Mouse (Mus musculus) frontal cortex, postnatal 14 days (tissue): ENCODE measurements at regions not wholly inside any gene's neighbourhood (a gene's known extent, or its start where the extent isn't known, plus 50 kb on each side); places are given as distances from the start of the nearest gene placed in this dataset.
"Not testable (repeated sequence)": the region's sequence is repeated elsewhere in the genome, so short reads cannot be mapped to it uniquely, and the experiment has no call there.

Experiments
- DNase-seq, 2 experiments: peaks; one replicate each; pipeline ENCODE4 v3.0.0; 2022; ENCODE audit warnings: low spot score in 2 of 2

DNA sequence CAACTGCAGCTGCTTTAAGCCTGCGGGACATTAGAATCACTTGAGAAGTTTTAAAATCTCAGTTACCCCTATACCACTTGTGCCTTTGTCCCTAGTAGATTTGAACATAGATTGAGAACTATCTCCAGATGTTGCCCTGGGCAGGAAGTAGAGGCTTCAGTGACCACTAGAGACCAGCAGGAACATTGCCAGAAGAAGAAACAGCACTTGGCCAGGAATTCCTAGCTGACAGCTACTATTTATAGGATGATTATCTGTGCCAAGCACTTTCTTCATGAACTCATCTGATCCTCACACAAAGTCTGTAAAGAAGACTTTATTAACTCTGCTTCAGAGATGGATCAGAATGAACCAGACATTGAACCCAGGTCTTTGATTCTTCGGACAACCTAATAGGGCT is 283.6 kb upstream of the Tmpo start:
- no peak for DNase-seq

DNA sequence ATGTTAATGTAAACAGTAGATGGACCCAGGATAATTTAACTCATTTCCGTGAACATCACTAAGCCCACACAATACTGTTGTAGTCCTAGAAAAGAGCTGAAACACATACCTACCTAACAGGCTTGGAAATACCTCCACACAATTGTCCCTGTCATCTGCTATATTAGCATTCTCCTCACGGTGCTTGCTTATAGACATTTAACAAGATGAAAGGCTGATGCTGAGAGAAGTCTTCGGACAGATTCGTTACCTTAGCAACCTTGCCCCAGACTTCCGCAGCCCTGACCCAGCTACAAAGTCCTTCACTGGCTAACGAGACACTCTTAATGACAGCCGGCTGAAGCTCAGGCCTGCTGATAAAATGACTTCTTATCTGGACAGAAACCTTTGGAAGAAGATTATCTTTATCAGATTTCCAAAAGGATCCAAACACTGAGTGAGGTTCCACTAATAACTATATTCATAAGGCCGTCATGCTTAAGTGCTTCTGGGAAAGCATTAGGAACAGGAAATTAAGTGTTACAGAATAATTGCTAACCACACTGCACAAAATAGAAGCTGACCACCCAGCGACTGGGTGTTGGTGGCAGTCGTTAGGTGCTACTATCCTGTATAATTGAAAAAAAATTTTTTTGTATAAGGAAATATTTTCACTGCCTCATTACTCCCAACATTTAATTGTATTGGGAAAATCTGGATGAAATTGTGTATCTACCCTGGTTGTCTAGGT is 267.0 kb upstream of the Tmpo start:
- DNase-seq = no peak

DNA sequence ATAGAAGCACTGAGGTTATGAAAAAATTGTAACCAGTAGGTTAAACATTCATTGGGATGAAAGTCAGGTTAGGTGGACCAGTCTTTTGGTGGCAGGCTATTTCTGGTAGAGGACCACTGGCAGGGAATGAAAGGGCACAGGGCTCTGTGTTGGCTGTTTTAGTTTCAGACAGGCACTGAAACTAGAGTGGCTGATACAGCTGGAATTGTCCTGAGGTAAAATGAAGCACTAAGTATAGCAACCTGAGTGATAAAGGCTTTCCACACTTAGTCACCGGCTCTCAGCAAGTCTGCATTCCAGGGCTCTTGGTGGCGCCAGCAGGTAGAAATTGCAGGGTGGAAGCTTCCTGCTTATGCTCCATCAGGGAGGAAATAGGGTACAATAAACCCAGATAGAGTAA is 262.2 kb upstream of the Tmpo start:
- no peak for DNase-seq

DNA sequence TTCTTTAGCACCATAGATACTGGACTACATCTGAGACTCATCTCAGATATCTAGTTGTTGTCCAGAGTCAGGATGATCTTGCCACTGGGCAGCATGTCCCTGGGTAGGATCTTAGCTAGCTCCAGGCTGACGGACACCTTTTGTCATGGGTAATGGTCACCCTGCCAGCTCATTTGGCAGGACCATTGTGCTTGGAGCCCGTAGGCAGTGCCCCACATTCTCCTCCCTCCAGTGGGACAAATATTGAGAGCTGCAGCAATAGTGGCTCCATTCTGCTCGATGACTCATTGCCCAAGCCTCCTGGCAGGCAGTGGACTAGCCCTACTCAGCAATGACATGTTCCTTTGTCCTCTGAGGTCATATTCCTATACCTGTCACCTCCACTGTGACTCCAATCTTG is 258.9 kb upstream of the Tmpo start:
- DNase-seq = no peak

DNA sequence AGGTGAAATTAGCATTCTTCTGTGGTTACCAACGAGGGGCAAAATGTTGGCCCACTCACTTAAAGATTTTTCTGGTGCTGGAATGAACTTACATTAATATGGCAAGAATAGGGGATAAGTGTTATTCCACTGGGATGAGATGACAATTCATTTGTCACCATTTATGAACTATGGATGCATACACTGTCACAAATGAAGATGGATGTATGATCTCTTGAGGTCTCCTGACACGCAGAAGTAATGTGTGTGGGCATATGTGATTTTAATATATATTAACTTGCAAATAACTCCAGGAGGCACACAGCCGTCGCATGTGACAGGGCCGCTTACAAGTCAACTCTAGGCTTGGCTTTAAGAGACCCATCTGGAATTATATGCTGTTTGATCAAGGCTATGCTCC is 256.8 kb upstream of the Tmpo start:
- DNase-seq = no peak

DNA sequence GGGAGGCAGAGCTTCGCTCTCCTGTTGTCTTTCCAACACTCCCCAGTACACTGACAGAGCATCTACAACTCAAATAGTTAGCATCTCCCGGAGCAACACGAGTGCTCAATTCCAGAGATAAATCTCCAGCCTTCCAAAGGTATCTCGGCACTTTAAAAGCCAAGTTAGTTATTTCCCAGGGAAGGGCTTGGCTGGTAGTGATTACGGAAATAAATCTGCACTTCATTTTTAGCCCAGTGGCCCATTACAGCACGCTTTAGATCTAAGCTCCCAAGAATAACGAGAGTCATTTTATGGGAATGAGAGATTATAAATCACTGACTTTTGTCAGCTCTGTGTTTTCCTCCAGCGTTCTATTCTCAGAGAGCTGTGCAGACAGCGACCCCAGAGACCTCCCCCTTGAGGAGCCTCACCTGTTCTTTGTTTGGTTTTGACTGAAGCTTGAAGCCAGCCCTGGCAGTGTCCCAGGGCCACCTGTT is 255.0 kb upstream of the Tmpo start:
- DNase-seq = no peak

DNA sequence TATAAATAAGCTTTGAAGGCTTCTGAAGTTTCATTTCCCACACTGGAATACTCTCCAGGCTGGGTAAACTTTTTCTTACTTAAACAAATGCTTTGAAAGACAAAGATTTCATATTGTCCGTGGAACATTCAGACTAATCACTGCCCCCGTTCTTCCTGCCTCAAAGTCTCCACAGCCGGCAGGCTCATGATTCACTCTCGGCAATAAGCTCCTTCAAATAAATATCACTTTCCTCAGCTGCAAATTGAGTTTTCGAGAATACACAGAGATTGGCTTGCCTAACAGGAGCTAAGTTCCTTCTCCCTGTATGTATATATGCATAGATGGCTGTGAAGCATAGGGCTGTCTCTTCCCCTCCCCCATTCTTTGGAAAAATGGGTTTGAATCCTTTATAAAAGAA is 249.2 kb upstream of the Tmpo start:
- no peak for DNase-seq

DNA sequence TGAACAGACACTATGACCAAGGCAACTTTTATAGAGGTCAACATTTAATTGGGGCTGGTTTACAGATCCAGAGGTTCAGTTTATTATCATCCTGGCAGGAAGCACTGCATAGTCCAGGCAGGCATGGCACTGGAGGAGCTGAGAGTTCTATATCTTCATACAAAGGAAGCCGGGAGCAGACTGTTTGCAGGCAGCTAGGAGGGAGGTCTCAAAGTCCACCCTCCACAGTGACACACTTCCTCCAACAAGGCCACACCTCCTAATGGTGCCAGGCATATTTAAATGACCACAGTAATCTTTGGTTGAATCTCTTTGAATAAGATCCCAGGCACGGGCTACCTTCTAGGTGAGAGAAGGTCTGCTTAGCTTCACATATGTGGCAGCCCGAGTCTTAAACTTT is 245.5 kb upstream of the Tmpo start:
- no peak for DNase-seq

DNA sequence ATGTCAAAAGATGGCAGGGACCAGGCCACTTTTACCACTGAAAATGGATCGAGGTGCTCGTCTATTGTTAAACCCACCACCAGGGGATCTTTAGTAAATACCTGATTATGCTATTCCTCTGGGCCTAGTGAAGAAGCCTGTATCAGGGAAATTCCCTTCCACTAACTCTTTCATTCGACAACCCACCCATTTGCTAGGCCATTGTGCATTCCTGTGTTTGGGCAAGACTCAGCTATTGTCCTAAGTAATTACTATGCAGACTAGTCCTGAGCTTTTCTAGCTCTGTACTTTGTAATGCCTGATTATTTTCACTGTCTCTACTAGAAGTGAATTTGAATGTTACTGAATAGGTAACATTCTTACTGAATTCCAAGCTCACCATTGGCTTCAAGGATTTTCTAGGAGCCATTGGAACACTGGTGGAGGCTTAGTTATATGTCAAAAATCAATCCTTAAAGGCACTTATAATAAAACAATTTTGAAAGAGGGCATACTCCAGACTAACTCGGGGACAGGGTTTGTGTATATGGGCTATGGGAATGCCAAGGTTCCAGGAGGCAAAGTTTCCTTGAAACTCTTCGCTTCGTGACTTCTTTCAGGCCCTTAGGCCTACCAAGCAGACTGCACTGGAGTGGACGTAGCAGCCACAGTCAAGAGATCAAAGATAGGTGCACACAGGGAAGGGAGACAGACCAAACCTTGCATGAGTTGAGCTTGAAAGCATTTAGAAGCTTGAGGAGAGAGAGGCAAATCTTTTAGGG is 244.7 kb upstream of the Tmpo start:
- DNase-seq = not testable (repeated sequence)

DNA sequence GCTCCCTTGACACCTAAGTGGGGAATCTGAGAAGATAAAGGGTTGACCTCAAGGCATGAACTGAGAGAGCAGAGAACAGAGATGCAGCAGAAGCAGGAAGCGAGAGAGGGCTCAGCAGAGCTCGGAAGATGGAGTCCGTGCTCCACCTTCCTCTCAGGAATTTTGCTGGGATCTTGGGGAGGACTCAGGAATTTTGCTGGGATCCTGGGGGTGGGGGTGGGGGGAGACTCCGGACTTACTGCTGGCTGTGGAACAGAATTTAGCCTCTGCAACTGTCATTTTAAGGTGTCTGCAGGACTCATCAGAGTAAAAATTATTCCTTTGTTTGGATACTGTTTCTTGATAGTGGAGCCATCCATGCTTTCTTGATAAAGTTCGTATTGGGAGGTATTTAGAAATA is 243.7 kb upstream of the Tmpo start:
- no peak for DNase-seq

DNA sequence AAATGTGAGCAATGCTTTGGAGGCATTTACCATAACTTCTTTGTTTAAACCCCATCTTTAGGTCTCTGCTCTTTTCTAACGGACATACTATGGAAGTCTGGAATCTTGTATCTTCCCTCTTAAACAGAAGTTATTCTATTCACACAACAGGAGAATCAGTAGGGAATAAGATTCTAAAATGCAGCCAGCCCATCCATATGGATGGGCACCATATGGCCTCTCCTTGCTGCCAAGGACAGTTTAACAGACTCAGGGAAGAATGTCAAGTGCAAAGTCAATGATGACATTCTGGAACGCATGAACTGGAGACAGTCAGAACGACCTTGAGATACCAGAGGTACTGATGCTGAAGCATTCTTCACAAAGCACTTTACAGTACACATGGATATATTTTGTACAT is 206.1 kb upstream of the Tmpo start:
- no peak for DNase-seq

DNA sequence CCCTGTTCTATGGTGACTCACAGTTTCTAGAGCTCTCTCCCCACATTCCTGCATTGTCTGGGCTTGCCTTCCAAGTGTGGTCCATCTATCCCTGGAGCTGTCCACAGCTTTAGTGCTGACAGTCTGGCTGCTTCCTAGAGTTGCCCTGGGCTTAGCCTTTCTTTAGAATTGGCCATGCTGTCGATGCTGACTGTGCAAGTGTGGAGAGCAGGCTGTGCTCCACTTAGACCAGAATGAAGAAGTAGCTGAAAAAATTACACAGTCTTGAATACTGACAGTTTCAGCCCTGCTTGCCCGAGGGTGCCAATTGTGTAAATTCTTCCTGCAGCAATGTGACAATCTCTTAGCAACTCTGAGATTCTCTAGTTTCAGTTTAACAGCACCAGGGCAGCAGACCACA is 203.3 kb upstream of the Tmpo start:
- peak; percentile 9 to 13 for DNase-seq

DNA sequence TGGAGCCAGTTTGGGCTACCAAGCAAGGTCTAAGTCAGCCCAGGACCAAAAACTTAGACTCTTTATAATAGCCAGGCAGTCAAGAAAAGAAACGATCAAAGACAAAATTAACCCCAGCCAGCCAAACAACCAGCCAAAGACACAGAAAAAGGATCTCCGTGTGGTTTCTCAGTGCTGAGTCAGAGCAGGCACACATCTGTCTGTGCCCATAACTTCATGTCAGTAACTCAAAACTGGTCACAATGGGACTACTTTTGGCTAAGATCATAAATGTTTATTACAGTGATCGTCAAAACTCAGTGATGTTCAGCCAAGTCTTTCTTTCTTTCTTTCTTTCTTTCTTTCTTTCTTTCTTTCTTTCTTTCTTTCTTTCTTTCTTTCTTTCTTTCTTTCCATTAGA is 195.6 kb upstream of the Tmpo start:
- DNase-seq = no peak

DNA sequence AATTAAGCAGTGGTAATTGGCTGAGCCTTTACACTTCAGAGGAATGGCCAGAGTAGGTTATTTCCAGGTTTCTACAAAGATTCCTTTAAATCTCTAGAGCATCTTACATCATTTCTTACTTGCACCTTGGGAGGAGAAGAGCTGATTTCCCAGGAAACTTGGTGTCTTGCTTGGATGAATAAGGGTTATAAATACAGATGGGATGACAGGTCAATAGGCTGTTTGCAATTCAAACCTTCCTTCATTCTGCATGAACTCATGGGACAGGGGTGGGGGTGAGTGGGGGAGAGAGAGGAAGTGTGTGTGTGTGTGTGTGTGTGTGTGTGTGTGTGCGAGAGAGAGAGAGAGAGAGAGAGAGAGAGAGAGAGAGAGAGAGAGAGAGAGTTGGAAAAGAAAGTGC is 186.4 kb upstream of the Tmpo start:
- DNase-seq = no peak

DNA sequence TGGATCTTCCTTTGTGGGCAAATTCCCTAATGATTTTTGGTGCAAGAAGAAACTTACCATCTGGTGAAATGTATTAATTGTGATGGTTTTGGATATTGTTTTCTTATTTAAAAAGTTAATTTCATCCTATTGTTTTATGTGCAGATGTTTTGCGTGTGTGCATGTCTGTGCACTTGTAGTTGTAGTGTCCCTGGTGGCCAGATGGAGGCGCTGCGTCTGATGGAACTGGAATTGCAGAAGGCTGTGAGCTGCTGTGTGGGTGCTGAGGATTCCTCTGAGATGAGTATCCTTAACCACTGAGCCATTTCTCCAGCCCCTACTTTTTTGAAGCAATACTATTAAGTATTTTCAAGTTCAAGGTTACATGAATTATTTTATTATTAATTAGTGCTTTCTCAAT is 181.5 kb upstream of the Tmpo start:
- no peak for DNase-seq

DNA sequence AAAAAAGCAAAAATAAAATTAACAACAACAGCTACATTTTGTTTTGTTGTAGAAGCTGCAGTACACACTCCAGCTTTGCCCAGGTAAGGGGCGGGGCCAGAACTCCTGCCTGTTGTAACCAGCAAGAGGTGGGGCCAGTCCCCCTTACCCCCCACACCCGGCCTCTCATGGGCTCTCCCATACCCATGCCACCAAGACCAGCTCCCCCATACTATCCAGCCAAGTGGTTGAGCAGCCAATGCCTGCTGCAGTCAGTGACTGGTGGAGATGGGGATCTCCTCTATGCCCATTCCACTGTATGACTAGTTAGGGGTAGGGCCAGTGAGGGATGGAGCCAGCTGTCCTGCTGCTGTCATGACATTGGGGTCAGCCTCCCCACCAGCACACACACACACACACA is 180.5 kb upstream of the Tmpo start:
- DNase-seq = no peak

DNA sequence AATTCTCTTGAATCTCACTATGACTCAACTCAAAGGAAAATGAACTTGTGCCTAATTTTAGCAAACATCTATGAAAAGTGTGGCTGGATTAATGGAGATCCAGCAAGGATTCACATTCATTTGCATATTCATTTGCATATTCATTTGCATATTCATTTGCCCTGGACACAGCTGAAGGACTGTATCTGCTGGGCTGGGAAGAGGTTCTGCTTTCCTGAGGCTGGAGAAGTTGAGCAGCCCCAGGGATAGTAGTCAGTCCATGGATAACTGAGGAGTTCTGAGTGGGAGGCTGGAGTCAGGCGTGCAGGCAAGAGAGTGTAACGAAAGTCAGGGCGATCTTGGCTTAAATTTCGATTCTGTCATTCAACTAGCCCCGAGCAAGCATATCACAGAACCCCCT is 164.3 kb upstream of the Tmpo start:
- no peak for DNase-seq

DNA sequence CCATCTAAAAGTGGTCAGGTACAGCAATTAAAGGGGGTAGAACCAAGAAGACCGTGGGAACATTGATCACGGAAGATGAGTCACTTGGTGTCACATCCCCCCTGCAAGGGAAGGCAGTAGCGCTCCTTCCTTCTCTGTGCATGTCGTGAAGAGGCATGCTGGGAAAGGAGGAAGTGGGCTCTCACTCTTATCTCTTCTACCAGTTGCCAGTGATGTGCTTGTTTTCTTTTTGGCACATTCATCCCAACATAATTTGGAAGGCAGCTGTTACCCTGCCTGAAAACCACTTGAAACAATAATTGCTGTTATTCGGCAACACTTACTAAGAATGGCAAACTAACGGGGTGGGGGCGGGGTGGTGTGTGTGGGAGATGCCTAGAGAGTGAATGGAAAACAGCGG is 161.0 kb upstream of the Tmpo start:
- no peak for DNase-seq

DNA sequence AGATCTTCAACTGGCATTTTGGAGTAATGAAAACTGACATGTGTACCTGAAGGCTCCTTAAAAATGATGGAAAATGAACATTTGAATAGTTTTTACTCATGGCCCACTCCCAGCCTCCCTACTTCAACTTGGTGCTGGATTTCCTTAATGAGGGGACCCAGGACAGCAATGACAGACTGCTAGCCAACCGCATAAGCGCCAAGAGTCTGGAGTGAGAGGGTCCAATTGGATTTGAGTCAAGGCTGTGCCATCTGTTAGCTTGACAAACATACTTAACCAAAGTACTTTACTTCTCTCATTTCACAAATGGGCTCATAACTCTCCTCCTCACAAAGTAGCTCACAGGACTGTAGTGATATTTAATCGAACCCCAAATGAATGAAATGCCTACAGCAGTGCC is 158.2 kb upstream of the Tmpo start:
- no peak for DNase-seq

DNA sequence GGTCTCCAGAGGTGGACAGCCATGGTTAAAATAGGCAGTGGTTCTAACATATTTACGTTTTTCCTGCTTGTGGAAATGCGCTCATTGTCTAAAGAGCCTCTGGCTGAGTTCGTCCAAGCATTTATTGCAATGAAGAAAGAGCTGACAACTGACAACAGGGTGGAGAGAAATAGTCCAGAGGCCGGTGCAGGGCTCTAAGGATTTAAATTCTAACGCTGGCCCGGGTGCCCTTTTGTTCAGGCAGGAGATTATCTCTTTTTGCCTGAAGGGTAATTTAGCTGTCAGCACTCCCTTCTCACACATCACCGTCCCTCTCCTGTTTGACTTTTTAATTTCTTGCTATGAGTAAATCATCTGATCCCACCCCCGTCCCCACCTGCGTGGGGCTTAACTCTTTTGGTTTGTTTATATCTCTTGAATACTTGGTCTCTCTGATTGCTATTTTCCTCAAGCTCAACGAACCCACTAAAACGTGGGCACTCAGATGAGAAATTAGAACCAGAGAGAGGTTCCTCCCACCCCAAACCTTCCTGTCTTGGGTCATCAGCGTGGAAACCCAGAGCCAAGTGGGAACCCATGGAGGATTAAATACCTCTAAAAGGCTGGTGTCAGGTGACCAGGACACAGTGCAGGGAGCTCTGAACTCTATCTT is 145.7 kb upstream of the Tmpo start:
- no peak for DNase-seq

DNA sequence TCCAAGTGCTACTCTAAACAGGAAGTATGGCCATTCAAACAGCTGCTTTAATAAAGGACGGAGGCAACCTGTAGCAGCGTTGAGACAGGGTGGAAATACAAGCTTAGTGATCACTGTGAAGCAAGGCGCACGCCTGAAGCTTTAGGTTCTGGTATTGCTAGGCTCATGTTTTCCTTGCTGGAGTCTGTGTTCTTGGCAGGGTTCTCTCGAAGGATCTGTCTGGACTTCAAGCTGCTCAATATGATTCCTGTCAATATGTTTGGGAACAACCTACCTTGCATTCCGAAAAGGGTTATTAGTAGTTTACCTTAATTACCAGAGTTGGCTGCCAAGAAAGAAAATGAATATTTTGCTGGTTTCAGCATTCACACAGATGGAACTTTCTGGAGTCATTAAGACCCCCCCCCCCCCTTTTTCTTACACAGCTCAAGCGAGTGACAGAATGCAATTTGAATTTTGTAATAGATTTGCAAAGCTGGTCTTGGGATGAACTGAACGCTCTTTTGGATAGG is 145.1 kb upstream of the Tmpo start:
- no peak for DNase-seq

DNA sequence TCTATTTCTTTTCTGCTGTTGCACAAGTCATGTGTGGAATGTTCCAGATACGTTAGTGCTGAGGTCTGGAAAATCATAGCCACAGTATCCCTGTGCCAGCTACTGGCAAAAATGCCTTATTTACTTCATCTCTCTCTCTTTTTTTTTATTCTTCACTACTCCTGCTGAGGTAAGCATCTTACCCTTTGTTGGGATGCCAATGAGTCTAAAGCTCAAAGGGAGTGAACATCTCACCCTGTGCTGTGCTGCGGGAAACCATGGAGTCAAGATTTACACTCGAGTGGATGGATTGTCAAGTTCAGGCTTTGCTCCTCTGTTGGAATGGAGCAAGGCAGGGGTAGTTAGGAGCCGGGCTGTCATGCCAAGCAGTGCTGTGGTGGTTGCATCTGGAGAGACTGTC is 140.1 kb upstream of the Tmpo start:
- no peak for DNase-seq
